27 mouse cellular contexts compared by ENCODE assay signal in genomic region chr3:41553681-41554080, GRCm38 (mm10). TPM values are rescaled to one million over a fixed set of nuclear protein-coding genes. Genes with fewer than 3 reads are reported as not detected.
DNase-seq lines count a peak whose midpoint lies in the region; ATAC-seq and TF ChIP-seq lines count a peak whose summit lies in the region.
"Had no signal": no experiment of that assay in that cellular context is flagged by ENCODE, and none has a peak within 500 bp of the region (broad histone marks: within the 10 kb centered on the region; RNA-seq: fewer than 3 reads in every experiment).

No protein-coding gene starts in this region.

- intact Hi-C loops in heart, postnatal 14 days (cut with DNase I): no loop called here
- intact Hi-C loops in left cerebral cortex, postnatal 10 days (cut with DNase I): no loop called here

- ATAC-seq in intestine, embryonic 16.5 days: no peak
- no peak for ATAC-seq in intestine, embryonic 15.5 days
- ATAC-seq: activated CD4-positive, CD25-positive, alpha-beta regulatory T cell, adult 4 months; forebrain, embryonic 14.5 days; forebrain, embryonic 16.5 days; Patski had no signal

- no peak for DNase-seq in testis, postnatal 10 days (ENCODE audit: low spot score)
- DNase-seq in brain, adult 2 months (ENCODE audit: low read depth, low spot score): peak; percentile 39
- peak; percentile 60 for DNase-seq in testis, postnatal 14 days (ENCODE audit: low spot score)
- DNase-seq in heart, postnatal 14 days: no peak
- no peak for DNase-seq in left cerebral cortex, postnatal 10 days (ENCODE audit: extremely low spot score in 1 of 2, low spot score in 2 of 2)
- DNase-seq: adrenal gland, adult 8-10 months; adrenal gland, postnatal 14 days; adrenal gland, postnatal 36 days; cerebellum, adult 11 months; cerebellum, adult 18-20 months; cerebellum, adult 8-10 months; cerebellum, adult 9-11 months; cerebellum, postnatal 14 days; cerebellum, postnatal 36 days; embryo, embryonic 11 days had no signal

- whole genome bisulfite sequencing in intestine, embryonic 16.5 days: 82% methylated on average over 4 of the region's 4 CpGs
- WGBS in intestine, embryonic 15.5 days: 68% methylated on average over 4 of the region's 4 CpGs

- no peak for TF ChIP-seq CTCF in testis, adult 2 months (IDR thresholded peaks at IDR 0.05; ENCODE audit: control insufficient read depth, insufficient read depth, insufficient replicate concordance, low read depth, low read length)

- H3K9ac ChIP-seq in intestine, embryonic 16.5 days (ENCODE audit: low read depth, low read length): no peak overlapping the region
- H3K9ac ChIP-seq in intestine, embryonic 15.5 days: no peak overlapping the region
- H3K9ac ChIP-seq: embryonic facial prominence, embryonic 13.5 days; embryonic facial prominence, embryonic 15.5 days; forebrain, embryonic 12.5 days had no signal

- H3K36me3 ChIP-seq in intestine, embryonic 16.5 days (ENCODE audit: control insufficient read depth, insufficient read depth, low read length): no peaks in the 10 kb centered on the region
- H3K36me3 ChIP-seq in intestine, embryonic 15.5 days: no peaks in the 10 kb centered on the region
- no peaks in the 10 kb centered on the region for H3K36me3 ChIP-seq in testis, adult 2 months (ENCODE audit: control insufficient read depth, insufficient read depth, low read length)
- H3K36me3 ChIP-seq: embryonic facial prominence, embryonic 13.5 days; embryonic facial prominence, embryonic 15.5 days; forebrain, embryonic 10.5 days; forebrain, embryonic 12.5 days had no signal

- no peaks in the 10 kb centered on the region for H3K27me3 ChIP-seq in intestine, embryonic 16.5 days (replicated peaks; ENCODE audit: control insufficient read depth, insufficient read depth, low read length)
- H3K27me3 ChIP-seq in intestine, embryonic 15.5 days (replicated peaks): no peaks in the 10 kb centered on the region
- H3K27me3 ChIP-seq in testis, adult 2 months (ENCODE audit: control insufficient read depth, insufficient read depth, low read length): no peaks in the 10 kb centered on the region
- H3K27me3 ChIP-seq: embryonic facial prominence, embryonic 13.5 days; embryonic facial prominence, embryonic 15.5 days; forebrain, embryonic 12.5 days; Patski had no signal

- no peak overlapping the region for H3K4me2 ChIP-seq in intestine, embryonic 16.5 days (ENCODE audit: low read depth, low read length)
- no peak overlapping the region for H3K4me2 ChIP-seq in intestine, embryonic 15.5 days (replicated peaks)
- H3K4me2 ChIP-seq: embryonic facial prominence, embryonic 13.5 days; embryonic facial prominence, embryonic 15.5 days; forebrain, embryonic 12.5 days had no signal

- peak overlapping the region; percentile 59 for H3K27ac ChIP-seq in intestine, embryonic 16.5 days (ENCODE audit: low read length)
- no peak overlapping the region for H3K27ac ChIP-seq in intestine, embryonic 15.5 days
- peak overlapping the region; percentile 36; the same call in 1 of the 2 replicates for H3K27ac ChIP-seq in testis, adult 2 months (ENCODE audit: control insufficient read depth, insufficient read depth, low read depth, low read length)
- H3K27ac ChIP-seq: embryonic facial prominence, embryonic 13.5 days; embryonic facial prominence, embryonic 15.5 days; forebrain, embryonic 10.5 days; forebrain, embryonic 12.5 days had no signal

- H3K4me3 ChIP-seq in intestine, embryonic 16.5 days (ENCODE audit: low read length): no peak overlapping the region
- no peak overlapping the region for H3K4me3 ChIP-seq in intestine, embryonic 15.5 days (replicated peaks)
- no peak overlapping the region for H3K4me3 ChIP-seq in testis, adult 2 months (ENCODE audit: control insufficient read depth, low read depth, low read length)
- H3K4me3 ChIP-seq: embryonic facial prominence, embryonic 13.5 days; embryonic facial prominence, embryonic 15.5 days; erythroblast, embryonic 14.5 days; forebrain, embryonic 10.5 days; forebrain, embryonic 12.5 days had no signal

- peaks cover 4% of the 10 kb centered on the region; the same call in 1 of the 2 replicates for H3K4me1 ChIP-seq in intestine, embryonic 16.5 days (ENCODE audit: control insufficient read depth, insufficient read depth, low read length)
- no peaks in the 10 kb centered on the region for H3K4me1 ChIP-seq in intestine, embryonic 15.5 days (replicated peaks)
- peaks cover 17% of the 10 kb centered on the region for H3K4me1 ChIP-seq in testis, adult 2 months (ENCODE audit: control insufficient read depth, insufficient read depth, low read length)
- H3K4me1 ChIP-seq: embryonic facial prominence, embryonic 13.5 days; embryonic facial prominence, embryonic 15.5 days; forebrain, embryonic 10.5 days; forebrain, embryonic 12.5 days had no signal

- peaks cover 5% of the 10 kb centered on the region; the same call in 1 of the 2 replicates for H3K9me3 ChIP-seq in intestine, embryonic 16.5 days (ENCODE audit: control insufficient read depth, low read length)
- no peaks in the 10 kb centered on the region for H3K9me3 ChIP-seq in intestine, embryonic 15.5 days
- H3K9me3 ChIP-seq: embryonic facial prominence, embryonic 13.5 days; embryonic facial prominence, embryonic 15.5 days; forebrain, embryonic 12.5 days had no signal

- no peak for TF ChIP-seq POLR2A in testis, adult 2 months (IDR thresholded peaks at IDR 0.05; ENCODE audit: control insufficient read depth, low read depth, low read length)

RNA-seq across cellular contexts. Expression of gene Jade1, which starts 1.9 kb away (rescaled TPM):
- 14.8 and 16.9 TPM in 2 replicates for polyA plus RNA-seq in intestine, embryonic 16.5 days (2015; fragmentation: Nextera tagmentation; extraction: Ambion mirVana)
- 21.8 and 24.1 TPM in 2 replicates for polyA plus RNA-seq in intestine, embryonic 15.5 days (2015; fragmentation: Nextera tagmentation; extraction: Ambion mirVana)
- polyA plus RNA-seq in testis, adult 2 months (2012; rRNA removed): 7.8 and 9.1 TPM in 2 replicates
- total RNA-seq in heart, postnatal 14 days (2021): 10 to 100 TPM; 28.1 to 28.6 TPM
- total RNA-seq in left cerebral cortex, postnatal 10 days (2021): 10 to 100 TPM; 23.0 to 25.3 TPM

Comparison
In these comparisons a context has a peak if more than half of its experiments do, and no peak if none do; other contexts are left out.
1. DNase-seq: peak in brain, adult 2 months (single experiment) and testis, postnatal 14 days (single experiment); none in testis, postnatal 10 days (single experiment), heart, postnatal 14 days (0 of 2) and left cerebral cortex, postnatal 10 days (0 of 2).